Mouse (Mus musculus) c-Kit-positive CD71-positive TER-119-positive erythroid progenitor cells, embryonic 14.5 days (primary cell): ENCODE results near the gene Soga1.

Source experiments
- DNase-seq: peaks from one replicate; pipeline ENCODE4 v3.0.0-alpha.2; 2013; ENCODE audit warnings: low spot score

Soga1 gene

DNA sequence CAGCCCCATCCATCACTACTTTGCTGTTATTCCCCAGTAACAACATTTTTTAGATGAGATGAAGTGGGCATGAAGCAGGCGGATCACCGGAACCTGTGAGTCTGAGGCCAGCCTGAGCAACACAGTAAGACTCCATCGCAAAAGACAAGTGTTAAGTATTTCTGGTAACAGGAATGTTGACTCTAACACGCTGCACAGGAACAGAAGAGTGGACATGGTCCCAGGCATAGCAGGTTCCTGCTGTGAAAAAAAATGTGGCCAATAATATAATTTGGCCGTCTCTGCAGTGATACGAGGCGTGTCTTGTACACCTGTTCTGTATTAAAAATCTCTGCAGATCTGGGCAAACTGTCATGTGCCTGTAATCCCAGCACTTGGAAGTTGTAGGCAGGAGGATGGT lies 43.7 kb downstream of the Soga1 start:
- DNase-seq: no peak

DNA sequence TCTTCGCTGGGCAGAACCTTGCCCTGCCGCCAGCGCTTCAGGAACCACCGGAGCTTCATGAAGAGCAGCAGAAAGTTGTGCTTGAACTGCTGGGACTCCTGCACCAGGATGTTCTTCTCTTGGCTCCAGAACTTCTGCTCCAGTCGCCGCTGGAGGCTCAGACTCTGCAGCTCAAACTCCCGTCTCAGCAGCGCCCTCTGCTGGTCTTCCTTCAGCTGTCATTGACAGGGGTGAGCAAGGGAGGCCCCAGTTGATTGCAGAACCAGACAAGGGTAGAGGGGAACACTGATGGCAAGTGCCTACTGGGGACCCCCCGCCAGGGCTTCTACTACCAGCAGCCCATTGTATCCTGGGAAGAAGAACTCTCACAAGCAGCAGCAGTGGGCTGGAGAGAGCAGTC lies 48.2 kb downstream of the Soga1 start:
- peak; percentile 86 for DNase-seq

DNA sequence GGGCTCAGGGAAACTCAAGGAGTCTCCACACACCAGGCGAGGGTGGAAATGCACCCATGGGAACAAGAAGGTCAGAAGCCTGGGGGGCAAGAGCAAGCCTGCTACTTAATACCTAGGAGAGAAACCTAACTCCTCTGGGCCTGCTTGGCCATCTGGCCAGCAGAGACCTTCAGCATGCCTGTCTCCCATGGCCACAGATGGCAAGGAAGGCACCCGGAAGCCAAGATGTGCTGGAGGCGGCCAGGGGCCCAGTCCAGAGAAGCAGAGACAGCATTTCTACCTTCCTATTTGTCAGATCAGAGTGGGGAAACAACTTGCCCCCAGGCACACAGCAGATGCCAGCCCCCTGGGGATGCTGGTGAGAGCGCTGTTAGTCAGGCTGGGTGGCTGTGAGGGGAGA lies 50.8 kb downstream of the Soga1 start:
- DNase-seq: no peak

DNA sequence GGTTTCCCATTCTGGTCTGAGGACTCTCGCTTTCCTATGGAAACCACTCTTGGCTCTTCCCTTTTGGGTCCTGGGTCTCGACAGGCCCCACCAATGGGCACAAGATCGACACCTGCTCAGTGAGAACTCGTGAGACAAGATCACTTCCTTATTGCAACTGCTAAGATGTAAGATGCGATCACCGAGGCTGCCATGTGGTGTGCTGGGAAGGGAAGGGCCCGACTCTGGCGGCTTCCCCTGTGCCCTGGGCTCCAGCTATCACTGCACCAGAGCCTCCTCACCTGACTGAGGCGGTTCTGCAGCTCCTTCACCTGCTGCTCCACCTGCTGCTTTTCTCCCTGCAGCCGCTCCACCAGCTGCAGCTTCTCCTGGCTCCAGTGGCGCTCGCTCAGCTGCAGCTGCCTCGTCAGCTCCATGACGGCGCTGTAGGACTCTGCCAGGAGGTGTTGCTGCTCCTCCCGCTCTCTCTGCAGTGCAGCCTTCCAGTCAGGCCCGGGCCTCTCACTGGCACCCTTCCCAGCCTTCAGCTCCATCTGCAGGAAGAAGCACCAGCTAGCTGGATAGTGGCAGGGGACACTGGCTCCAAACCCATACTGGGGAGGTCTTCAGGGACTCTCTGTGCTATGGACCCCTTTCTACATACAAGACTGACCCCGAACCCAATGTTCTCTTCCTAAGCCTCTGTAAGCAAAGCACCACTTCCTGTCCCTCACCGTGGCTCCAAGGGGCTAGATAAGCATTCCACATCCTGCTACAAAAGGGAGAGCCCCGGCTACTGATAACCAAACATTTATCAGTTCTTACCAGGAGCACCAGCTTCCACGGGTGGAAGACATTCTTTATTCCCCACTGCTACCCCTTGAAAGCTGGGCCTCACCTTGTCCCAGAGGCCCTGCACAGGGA lies 51.7 kb downstream of the Soga1 start:
- peak; percentile 73 for DNase-seq

DNA sequence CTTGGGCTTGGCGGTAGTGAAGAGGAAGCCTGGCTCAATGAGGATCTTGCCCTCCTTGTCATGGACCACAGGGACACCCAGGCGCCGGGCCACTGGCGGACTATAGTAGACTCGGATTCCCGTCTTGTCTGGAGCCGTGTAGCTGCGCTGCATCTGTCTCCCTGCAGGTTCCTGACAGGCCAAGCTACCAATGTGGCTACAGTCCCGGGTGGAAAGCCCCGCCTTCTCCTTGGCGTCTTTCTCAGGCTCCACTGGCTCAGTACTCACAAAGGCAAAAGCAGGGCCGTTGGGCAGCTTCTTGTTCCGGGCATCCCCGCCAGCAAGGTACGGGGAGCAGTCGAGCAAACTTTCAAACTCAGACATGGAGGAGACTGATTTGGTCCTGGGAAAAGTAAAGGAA lies 57.9 kb downstream of the Soga1 start:
- no peak for DNase-seq

DNA sequence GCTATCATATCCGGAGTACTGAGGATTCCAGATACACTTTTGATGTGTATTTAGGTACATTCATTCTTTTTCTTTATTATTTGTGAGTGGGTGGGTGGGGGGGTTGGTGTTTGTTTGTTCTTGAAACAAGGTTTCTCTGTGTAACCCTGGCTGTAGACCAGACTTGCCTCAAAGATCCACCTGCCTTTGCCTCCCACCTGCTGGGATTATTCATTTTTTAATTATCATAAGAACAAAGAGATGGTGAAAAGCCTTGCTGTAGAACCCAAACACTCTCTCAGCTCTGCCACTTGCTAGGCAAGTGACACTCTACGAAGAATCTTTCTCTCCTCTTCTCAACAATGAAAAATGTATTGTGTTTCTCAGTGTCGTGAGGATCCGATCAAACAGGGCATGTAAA lies 59.8 kb downstream of the Soga1 start:
- DNase-seq: no peak

DNA sequence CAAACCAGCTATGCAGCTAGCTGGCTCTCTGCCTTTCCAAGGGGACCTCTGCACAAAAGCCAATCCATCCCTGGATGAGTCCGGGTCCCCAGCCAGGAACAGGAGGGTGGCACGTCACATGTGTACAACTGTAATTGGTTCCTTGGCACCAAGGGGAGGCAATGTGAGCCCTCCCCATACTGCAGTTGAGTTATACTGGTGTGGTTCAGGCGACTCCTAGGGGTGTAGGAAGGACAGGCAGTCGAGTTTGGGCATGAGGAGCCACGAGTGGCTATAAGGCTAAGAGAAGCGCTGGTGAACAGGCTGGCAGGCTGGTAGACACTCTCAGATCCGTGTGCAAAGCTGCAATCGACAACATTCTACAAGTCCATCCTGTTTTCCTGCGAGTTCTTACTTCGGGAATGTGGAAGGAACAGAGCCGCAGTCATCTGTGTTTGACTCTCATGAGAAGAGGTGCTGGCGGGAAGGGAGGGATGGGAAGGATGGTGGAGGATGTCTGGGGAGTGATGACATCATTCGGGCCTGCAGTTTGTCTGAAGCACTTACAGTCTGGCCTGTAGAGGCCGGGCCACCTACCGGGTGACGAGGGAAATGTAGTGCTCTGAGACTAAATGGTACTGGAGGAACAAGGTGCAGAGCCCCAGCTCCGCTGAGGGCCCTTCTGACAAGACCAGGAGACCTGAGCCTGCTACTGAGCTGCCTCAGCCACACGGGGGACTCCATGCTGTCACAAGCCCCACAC lies 62.4 kb downstream of the Soga1 start:
- no peak for DNase-seq

DNA sequence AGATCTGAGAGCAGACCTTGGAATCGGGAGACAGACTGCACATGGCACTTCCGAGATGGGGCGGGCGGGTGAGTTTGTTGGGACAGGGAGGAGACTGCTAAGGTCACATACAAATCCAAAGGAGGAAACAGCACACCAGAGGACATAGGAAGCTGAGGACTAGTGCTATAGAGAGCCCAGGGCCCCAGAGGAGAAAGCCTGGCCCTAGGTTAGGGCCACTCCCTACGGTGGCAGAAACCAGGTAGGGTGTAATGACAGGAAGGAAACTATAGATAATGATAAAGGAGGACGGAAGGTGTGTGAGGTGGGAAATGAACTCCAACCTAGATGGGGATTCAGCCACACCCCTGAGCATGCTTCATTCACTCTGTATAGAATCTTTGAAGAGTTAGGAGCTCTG lies 66.7 kb downstream of the Soga1 start:
- DNase-seq: no peak

DNA sequence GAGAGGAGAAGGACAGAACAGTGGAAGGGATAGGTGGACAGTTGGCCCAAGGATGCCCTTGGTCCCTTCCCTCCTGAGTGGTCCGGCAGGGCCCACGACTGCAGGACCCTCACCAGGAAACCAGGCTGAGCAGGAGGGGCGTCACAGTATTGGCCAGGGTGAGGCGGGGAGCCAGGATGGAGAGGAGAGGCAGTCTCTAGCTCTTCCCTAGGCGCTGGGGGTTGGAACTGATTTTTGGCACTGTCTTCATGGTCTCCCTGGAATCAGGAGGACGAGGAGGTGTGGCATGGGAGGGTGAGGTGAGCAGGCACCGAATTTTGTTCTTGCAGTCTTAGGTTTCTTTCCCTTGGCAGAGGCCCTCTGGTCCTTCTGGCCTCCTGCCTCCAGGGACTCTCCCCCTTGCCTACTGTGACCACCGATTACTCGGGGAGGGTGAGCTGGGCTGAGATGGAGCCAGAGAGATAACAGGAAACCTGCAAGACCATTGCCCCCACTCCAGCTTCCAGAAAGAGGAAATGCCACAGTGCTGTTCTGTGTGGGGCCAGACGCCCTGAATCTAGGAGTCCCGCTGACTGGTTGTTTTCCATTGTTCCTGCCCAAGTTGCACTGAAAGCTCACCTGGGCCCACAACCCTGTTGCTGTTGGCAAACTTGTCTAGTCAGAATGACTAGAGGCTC lies 68.3 kb downstream of the Soga1 start:
- DNase-seq: no peak

DNA sequence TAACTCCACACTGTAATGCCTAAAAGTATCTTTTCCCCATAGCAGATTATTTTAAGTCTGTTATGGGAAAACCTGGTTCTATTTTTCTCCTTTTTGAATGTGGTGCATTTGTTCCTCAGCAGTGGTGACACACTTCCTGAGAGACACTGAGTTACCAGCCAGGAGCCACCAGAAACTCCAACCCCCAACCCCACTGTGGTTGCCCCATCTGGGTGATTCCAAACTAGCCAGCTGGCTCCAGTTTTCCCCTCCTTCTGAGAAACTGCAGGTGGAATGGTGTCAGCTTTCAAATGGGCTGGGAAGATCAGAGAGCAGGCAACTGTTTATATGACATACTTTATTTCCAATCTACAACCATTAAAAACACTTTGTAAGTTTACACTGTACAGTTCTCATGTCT lies 68.9 kb downstream of the Soga1 start:
- DNase-seq: no peak

DNA sequence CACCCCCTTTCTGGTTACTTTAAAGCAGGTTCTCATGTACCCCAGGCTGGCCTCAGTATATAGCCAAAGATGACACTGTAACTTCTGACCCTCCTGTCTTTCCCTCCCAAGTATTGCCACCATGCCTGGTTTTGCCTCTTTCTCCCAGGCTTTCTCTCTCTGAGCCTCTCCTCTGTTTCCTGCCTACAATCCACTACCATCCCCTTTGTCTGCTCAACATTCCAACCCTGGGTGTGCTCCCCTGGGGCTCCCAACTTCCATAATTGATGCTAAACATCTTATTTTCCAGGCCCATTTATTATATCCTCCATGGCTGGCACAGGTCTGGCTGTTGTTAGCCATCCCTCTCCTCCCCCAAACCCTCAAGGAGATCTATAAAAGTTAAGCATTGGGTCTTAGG lies 70.5 kb downstream of the Soga1 start:
- no peak for DNase-seq

DNA sequence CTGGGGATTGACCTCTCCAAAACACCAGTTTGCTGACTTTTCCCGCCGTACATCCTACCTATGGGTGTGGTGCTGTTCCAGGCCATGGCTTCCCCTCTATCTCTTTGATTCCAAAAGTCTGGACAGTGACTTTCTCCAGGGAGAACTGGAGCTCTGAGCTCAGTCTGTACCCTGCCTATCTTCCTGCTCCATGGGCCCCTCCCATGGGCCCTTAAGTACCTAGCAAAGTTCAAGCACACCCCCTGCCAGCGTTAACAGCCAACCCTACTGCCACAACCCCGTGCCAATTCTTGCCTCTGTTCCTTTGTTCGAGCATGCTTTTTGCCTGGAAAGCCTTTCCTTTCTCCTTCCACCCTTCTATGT lies 71.8 kb downstream of the Soga1 start:
- no peak for DNase-seq

DNA sequence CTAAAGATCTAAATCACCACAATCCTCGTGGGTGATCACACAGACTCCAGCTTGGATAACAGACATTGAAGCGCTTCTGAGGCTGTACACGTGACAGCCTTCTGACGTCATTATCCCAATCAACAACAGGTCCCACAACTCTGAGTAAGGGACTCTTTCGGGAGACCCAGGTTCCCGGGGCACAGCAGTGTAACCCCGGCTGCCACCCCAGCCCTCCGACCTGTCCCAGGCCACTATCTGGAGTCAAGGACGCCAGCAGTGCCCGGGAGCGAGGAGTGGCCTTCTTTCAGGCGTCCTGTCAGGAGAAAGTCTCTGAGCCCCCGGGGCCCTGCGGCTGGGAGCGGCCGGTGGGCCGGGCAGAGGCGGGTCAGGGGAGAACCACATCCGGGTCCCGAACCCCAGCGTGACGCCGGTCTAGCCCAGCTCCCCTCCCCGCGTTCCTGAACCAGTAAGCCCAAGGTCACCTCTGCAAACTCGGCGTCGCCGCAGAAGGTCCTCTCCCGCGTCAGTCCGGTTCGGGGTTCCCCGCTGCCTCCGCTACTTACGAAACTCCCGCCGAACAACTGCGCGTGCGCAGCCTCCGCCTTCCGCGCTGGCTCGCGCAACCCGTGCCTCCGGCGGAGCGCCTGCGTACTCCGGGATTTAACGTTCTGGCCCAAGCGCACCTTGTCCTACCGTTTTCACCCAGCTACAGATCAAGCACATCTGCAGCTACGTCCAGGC lies 72.4 kb downstream of the Soga1 start, which contains the start of gene Dsn1:
Dsn1 (minus strand) TSS at position 644 of the 723 bp plus-strand sequence.
- DNase-seq: peak; percentile 88

DNA sequence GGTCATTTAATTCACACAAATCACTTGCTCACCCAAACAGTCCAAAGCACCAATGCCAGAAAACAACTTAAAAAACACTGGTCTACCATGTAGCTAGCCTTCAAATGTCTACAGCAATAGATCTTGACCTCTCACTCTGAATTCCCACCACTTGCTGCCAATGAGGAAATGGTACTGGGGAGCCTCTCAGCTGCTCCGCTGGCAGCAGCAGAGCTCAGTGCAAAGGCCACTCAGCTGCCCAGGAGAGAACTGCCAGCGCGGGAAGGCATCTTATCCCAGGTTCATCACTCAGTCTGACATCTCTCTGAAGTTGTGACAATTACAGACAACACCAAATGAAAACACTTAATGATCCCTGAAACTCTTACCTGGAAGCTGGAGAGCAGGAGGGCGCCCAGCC lies 76.7 kb downstream of the Soga1 start:
- DNase-seq: no peak

DNA sequence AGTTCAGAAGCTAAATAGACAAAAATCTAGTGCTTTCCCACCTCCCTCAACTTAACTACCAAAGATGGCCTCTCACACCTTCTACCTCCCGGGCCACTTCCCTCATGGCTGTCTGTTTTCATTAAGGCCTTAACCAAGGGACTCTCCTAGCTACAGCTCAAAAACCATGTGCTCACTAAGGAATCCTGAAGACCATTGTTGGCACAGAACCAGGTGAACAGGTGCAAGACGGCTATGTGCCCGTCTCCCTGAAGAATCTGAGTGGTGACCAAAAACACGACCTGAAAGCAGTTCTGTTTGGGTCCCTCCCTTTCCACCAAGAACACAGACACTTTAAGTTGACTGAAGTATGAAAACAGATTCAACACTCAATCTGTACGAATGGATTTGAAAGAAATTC lies 80.8 kb downstream of the Soga1 start:
- DNase-seq: no peak

DNA sequence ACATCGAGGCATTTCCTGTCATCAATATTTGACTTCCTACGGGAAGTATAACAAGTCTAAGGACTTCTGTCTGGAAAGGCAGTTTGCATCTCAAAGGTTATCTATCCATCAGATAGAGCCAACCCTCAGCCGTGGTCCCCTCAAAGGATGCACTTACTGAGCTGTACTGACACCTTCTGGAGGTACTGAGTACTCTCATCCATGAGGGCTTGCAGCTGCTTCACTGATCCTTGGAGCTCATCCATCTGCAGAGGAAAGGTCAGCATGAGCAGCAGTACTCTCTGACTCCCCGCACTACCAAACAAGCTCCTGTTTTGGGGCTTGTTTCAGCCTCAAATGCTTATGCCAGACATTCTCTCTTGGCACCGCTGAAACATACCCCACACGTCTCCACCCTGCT lies 82.5 kb downstream of the Soga1 start:
- no peak for DNase-seq

DNA sequence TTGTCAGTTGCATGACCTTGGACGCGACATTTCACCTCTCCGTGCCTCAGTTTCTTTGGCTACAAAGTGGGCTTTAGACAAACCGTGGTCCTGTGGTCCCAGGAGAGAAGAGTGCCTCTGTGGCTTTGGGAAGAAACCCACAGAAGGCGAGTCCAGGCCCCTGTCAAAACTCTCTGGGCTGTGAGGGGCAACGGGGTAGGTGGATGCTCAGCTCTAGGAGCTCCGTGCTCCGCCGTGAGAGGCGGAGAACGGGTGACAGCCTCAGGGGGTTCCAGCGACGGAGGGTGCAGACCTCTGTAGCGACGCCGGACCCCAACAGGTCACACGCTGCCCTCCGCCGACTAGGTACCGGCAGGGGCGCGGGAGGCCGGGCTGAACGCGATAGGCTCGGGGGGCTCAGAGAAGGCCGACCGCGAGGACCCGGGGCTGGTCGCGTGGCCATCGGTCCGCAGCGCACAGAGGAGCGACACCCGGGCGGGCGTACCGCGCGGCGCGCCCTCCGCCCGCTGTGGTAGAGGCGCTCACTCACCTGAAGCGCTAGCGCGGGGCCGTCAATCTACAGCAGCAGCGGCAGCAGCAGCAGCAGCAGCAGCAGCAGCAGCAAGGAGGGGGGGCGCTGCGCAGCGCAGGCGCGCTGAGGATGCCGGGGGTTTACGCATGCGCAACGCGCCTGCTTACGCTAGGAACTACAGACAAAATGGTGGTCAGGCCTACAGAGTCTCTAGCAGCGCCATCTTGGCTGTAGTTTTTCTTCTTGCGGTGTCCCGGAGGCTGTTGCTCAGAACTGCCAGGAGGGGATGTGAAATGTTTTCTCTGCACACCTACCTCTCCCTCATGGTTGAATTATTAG lies 87.4 kb downstream of the Soga1 start, which contains the start of gene Ndrg3:
Ndrg3 (minus strand) TSS at position 587 of the 850 bp plus-strand sequence.
- DNase-seq: peak; percentile 94

DNA sequence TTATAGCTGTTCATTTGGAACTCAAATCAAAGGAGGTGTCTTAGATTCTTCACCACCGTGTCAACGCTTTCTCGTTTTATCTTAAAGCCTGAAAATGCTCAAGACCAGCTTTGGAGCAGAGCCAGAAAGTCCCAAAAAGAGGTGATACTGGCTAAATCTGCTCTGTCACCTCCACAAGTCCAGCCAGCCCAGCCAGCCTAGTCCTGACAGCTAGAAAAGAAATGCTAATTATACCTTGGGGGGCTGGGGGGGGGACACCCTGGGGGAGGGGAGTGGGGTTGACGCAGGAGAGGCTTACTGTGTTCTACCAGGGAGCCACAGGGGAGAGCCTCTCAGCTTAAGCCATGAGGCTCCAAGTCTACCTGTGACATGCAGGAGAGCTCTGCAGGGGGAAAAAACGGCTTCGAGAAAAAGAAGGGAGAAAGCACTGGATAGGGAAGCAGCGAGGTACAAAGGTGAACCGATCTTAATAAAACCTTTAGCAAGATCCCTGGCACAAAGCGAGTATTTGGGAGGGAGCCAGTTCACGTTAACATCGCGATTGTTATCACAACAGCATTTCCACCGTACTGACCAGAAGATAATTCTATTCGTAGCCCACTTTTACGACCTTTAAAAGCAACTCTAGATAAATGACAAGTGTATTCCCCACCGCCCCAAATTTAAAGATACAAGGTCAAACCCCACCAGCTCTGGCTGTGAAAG lies 88.2 kb downstream of the Soga1 start:
- DNase-seq: peak; percentile 44

DNA sequence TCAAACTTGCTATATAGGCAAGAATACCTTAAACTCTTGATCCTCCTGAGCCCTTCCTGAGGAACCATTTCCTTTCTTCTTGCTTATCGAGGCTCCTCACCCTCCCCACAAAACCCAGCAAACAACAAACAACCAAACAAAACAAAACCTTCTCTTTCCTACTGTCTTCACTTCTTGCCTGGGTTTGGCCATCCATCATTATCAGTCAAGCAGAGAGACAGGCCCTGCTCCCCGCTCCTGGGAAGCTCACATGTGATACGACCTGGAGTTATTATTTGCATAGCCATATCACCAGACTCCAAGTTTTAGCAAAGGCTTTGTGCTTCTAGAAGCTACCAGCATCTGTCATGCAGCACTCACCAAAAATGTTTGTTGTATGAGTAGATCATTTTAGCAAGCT lies 91.7 kb downstream of the Soga1 start:
- DNase-seq: no peak

DNA sequence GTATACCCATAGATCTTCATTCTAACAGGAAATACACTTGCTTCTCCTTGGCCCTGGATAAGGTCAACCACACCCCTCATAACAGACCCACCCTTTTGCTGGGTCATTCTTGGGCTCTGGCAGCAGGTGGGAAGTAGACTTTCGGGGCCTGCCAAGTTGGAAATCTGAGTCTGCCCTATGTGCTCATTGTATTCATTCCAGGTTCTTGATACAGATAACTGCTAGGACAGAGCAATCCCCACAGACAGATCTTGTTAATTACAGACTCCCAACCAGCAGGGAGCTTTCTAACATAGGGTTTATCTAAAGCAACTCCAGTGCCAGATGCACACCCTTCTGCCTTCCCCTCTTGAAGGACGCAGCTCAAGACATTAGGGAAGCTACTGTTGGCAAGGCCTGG lies 96.2 kb downstream of the Soga1 start:
- peak; percentile 62 for DNase-seq

DNA sequence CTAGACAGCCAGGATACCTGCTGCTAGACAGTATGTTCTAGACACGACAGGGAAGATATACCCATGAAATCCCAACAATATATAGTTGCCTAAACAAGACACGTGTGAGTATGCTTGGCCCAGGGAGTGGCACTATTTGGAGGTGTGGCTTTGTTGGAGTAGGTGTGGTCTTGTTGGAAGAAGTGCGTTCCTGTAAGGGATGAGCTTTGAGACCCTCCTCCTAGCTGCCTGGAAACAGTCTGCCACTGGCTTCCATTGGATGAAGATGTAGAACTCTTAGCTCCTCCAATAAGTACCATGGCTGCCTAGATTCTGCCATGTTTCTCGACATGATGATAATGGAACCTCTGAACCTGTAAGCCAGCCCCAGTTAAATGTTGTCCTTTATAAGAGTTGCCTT lies 97.8 kb downstream of the Soga1 start:
- no peak for DNase-seq
